In genomic region chr7:112444985-112445367, GRCm38 (mm10) we compare ENCODE assay signal across 10 mouse cellular contexts. TPM values are rescaled to one million over a fixed set of nuclear protein-coding genes. Genes with fewer than 3 reads are reported as not detected.
A peak's percentile ranks its signal among the peaks of the same experiment; 100 is the strongest.
DNase-seq lines count a peak whose midpoint lies in the region; ATAC-seq and TF ChIP-seq lines count a peak whose summit lies in the region.
"Had no signal": no experiment of that assay in that cellular context is flagged by ENCODE, and none has a peak within 500 bp of the region (broad histone marks: within the 10 kb centered on the region; RNA-seq: fewer than 3 reads in every experiment).

No protein-coding gene starts in this region.

- 24% methylated on average over 9 of the region's 9 CpGs for WGBS in kidney, embryonic 16.5 days
- WGBS in hindbrain, embryonic 15.5 days, result 17% methylated on average over 9 of the region's 9 CpGs
- 23% methylated on average over 9 of the region's 9 CpGs for WGBS in midbrain, embryonic 16.5 days

- ATAC-seq in kidney, embryonic 16.5 days (ENCODE audit: low FRiP score, low TSS enrichment), result no peak
- ATAC-seq in hindbrain, embryonic 15.5 days (ENCODE audit: low FRiP score, low read depth), result peak; percentile 59
- peak; percentile 41; the same call in 1 of the 2 replicates for ATAC-seq in midbrain, embryonic 16.5 days

- H3K36me3 ChIP-seq in kidney, embryonic 16.5 days (ENCODE audit: insufficient read depth, low read length), result 0 out of 2 replicates have a peak, but pooled peaks cover 4% of the 10 kb centered on the region
- H3K36me3 ChIP-seq in hindbrain, embryonic 15.5 days, result no peaks in the 10 kb centered on the region
- no peaks in the 10 kb centered on the region for H3K36me3 ChIP-seq in midbrain, embryonic 16.5 days (ENCODE audit: control insufficient read depth, insufficient read depth, low read length)

- no peak overlapping the region for H3K4me3 ChIP-seq in kidney, embryonic 16.5 days (ENCODE audit: low read length)
- H3K4me3 ChIP-seq in embryonic fibroblast, embryonic 13.5 days (ENCODE audit: insufficient read depth, low read length), result no peak overlapping the region
- no peak overlapping the region for H3K4me3 ChIP-seq in hindbrain, embryonic 15.5 days
- H3K4me3 ChIP-seq in midbrain, embryonic 16.5 days (ENCODE audit: low read depth, low read length), result no peak overlapping the region
- H3K4me3 ChIP-seq: limb, embryonic 15.5 days had no signal

- peaks cover 43% of the 10 kb centered on the region for H3K4me1 ChIP-seq in kidney, embryonic 16.5 days (ENCODE audit: insufficient read depth, low read length)
- peaks cover 14% of the 10 kb centered on the region for H3K4me1 ChIP-seq in embryonic fibroblast, embryonic 13.5 days (ENCODE audit: control insufficient read depth, insufficient read depth, low read length)
- peaks cover 19% of the 10 kb centered on the region for H3K4me1 ChIP-seq in hindbrain, embryonic 15.5 days (replicated peaks)
- peaks cover 12% of the 10 kb centered on the region for H3K4me1 ChIP-seq in midbrain, embryonic 16.5 days (ENCODE audit: control insufficient read depth, insufficient read depth, low read length)

- H3K27me3 ChIP-seq in kidney, embryonic 16.5 days (ENCODE audit: insufficient read depth, low read length), result no peaks in the 10 kb centered on the region
- H3K27me3 ChIP-seq in hindbrain, embryonic 15.5 days, result no peaks in the 10 kb centered on the region
- H3K27me3 ChIP-seq in midbrain, embryonic 16.5 days (ENCODE audit: control insufficient read depth, insufficient read depth, low read depth, low read length), result no peaks in the 10 kb centered on the region
- H3K27me3 ChIP-seq: limb, embryonic 15.5 days had no signal

- no peak overlapping the region; the same call in 1 of the 2 replicates for H3K4me2 ChIP-seq in kidney, embryonic 16.5 days (replicated peaks; ENCODE audit: low read depth, low read length)
- peak overlapping the region; percentile 16; the same call in 1 of the 2 replicates for H3K4me2 ChIP-seq in hindbrain, embryonic 15.5 days
- no peak overlapping the region for H3K4me2 ChIP-seq in midbrain, embryonic 16.5 days (ENCODE audit: low read length)
- H3K4me2 ChIP-seq: limb, embryonic 15.5 days had no signal

- no peak for TF ChIP-seq POLR2A in embryonic fibroblast, embryonic 13.5 days (IDR thresholded peaks at IDR 0.05; ENCODE audit: low read depth, low read length)

- peak overlapping the region; percentile 6; the same call in 1 of the 2 replicates for H3K27ac ChIP-seq in kidney, embryonic 16.5 days (ENCODE audit: low read length)
- H3K27ac ChIP-seq in embryonic fibroblast, embryonic 13.5 days (ENCODE audit: insufficient read depth, low read length), result 0 out of 2 replicates have a peak overlapping the region, but pooled peaks have one; percentile 7
- peak overlapping the region; percentile 27; the same call in 1 of the 2 replicates for H3K27ac ChIP-seq in hindbrain, embryonic 15.5 days (replicated peaks)
- H3K27ac ChIP-seq in midbrain, embryonic 16.5 days (ENCODE audit: low read length), result peak overlapping the region; percentile 59
- H3K27ac ChIP-seq: limb, embryonic 15.5 days had no signal

- H3K9me3 ChIP-seq in kidney, embryonic 16.5 days (ENCODE audit: low read length), result no peaks in the 10 kb centered on the region
- H3K9me3 ChIP-seq in hindbrain, embryonic 15.5 days, result no peaks in the 10 kb centered on the region
- H3K9me3 ChIP-seq in midbrain, embryonic 16.5 days (replicated peaks; ENCODE audit: control insufficient read depth, low read length, poor library complexity, severe bottlenecking), result no peaks in the 10 kb centered on the region
- H3K9me3 ChIP-seq: limb, embryonic 15.5 days had no signal

- H3K9ac ChIP-seq in kidney, embryonic 16.5 days (replicated peaks; ENCODE audit: low read length), result no peak overlapping the region
- no peak overlapping the region for H3K9ac ChIP-seq in hindbrain, embryonic 15.5 days
- peak overlapping the region; percentile 16; the same call in 1 of the 2 replicates for H3K9ac ChIP-seq in midbrain, embryonic 16.5 days (ENCODE audit: low read depth, low read length)
- H3K9ac ChIP-seq: limb, embryonic 15.5 days had no signal

- DNase-seq in kidney, adult 8-10 months, result no peak
- no peak for DNase-seq in thymus, postnatal 25 days
- DNase-seq in testis, postnatal 14 days (ENCODE audit: low spot score), result no peak
- DNase-seq in kidney, postnatal 25 days, result no peak
- DNase-seq: gastrocnemius, postnatal 36 days had no signal

- no peak for TF ChIP-seq CTCF in embryonic fibroblast, embryonic 13.5 days (IDR thresholded peaks at IDR 0.05; ENCODE audit: borderline replicate concordance, insufficient read depth, low read length)

RNA-seq across cellular contexts. Expression of gene Parva, which starts 17.7 kb away (rescaled TPM):
- 120 and 126 TPM in 2 replicates for polyA plus RNA-seq in kidney, embryonic 16.5 days (2015; fragmentation: Nextera tagmentation; extraction: Ambion mirVana)
- polyA plus RNA-seq in embryonic fibroblast, embryonic 13.5 days (2011; ENCODE audit: insufficient read length, low read depth, missing spikeins), result 230 and 242 TPM in 2 replicates
- polyA plus RNA-seq in hindbrain, embryonic 15.5 days (2015; fragmentation: Nextera tagmentation; extraction: Ambion mirVana), result 25.4 and 27.7 TPM in 2 replicates
- polyA plus RNA-seq in midbrain, embryonic 16.5 days (2015; fragmentation: Nextera tagmentation; extraction: Ambion mirVana), result 24.5 and 24.9 TPM in 2 replicates

Comparison
In these comparisons a context has a peak if more than half of its experiments do, and no peak if none do; other contexts are left out.
1. H3K27ac ChIP-seq: peak in every context shown above with its lines; median percentile 59 in midbrain, embryonic 16.5 days; 27 in hindbrain, embryonic 15.5 days; 7 in embryonic fibroblast, embryonic 13.5 days; 6 in kidney, embryonic 16.5 days.